Mouse (Mus musculus) frontal cortex, postnatal 36 days (tissue): ENCODE results near the gene Esm1.

Source experiments
- DNase-seq, 2 experiments: peaks; one replicate each; pipeline ENCODE4 v3.0.0; 2022; ENCODE audit warnings: low spot score in 2 of 2

The Esm1 gene

GRCm38 (mm10) chr13:113209624-113210023 is at the start of gene Esm1:
Gene Esm1 (plus strand): TSS chr13:113209659.
- DNase-seq: no peak

- DNase-seq: no peak
Observed at GRCm38 (mm10) chr13:113164252-113165005, 45.0 kb upstream of the Esm1 start.

DNA sequence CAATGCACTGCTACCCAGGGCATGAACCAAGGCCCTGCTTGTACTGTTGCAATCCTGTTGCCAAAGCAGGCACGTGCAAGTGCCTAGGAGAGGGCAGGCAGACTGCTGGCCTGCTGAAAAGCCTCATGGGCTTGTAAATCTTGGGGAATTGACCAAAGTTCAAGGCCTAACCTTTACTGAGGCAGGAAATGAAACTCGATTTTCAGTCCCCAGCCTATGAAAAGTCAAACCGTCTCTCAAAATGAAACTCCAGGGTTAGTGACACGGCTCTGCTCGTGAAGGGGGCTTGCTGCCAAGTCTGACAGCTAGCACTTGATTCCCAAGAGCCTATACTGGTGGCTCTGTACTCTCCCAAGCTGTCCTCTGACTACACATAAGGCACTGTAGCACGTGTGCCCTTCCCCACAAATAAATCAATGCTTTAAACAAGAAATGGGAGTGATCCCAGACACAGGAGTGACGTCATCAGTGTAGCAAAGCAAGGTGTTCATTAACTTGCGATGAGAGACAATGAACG is 41.4 kb upstream of the Esm1 start:
- DNase-seq: no peak

DNA sequence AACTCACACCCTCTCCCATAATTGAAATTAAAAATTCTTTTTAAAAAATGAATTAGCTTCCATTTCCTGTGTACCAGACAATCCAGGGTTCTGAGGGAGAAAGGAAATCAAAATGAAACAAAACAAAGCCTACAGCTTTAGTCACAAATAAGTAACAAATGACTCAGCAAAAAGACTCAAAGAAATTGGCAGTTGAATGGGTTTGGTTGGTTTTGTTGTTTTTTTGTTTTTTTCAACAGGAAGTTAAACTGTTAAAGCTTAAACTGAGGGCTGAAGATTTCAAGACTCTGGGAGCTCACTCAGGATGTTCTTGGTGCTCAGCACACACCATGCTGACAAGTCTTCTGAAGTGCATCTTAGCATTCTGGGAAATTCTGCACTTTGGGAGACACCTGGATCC is 39.2 kb upstream of the Esm1 start:
- no peak for DNase-seq

DNA sequence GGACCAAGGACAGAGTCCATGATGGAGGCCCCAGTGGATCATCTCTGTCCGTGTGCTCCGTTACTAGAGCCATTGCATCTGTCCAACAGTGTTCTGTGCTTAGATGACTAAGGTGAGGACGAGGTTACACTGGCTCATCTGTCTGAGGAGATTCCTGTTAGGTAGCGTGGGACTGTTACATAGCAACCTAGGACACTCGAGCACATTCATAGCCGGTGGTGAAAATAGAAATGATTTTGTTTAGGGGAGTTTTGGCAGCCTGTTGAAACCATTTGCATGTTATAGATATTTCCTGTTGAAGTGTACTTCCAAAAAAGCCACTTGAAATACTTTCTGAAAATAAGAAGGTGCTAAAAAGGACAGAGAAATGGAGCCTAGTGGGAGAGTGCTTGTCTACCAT is 35.3 kb upstream of the Esm1 start:
- DNase-seq: peak in 1 of 2 experiments; percentile 20

GRCm38 (mm10) chr13:113183310-113183709 is 26.1 kb upstream of the Esm1 start:
- DNase-seq: no peak

GRCm38 (mm10) chr13:113183720-113184119 is 25.7 kb upstream of the Esm1 start:
- no peak for DNase-seq

DNA sequence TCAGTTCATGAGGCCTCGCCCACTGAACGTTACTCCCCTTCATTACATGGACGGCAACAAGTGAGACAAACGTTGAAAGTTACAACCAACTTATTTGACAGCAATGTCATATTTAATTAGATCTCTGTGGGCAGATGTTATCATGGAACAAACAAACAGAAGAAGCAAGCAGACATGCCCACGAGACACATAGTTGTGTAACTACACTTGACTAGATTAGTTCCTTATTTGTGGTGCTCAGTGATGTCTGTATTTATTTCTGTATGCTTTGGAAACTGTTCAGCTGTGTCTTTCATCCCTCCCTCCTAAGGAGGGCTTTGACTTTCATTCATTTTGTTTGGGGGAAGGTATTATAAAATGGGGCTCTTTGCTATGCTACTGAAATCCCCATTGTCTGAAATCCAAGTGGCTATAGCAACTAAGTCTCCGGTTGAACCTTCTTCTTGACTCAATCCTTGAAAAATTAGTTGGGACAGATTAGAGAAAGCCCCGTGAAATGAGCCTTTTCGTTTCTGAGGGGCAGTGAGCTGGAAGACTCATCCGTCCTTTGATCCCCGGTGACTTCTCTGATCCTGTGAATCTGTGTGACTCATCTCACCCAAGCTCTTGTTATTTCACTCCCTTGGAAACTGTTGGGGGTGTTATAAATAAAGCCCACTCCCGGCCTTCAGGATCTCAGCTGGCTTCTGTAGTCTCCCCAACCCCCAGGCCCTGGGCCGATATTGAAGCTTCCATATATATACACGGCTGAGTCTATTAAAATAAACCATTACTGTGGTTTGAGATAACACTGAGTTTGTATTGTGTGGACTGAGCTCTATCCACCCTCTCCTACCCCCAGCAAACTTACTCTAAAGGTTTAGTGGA is 12.4 kb upstream of the Esm1 start:
- no peak for DNase-seq

GRCm38 (mm10) chr13:113197872-113198502 is 11.5 kb upstream of the Esm1 start:
- no peak for DNase-seq

GRCm38 (mm10) chr13:113199331-113199730 is 10.1 kb upstream of the Esm1 start:
- no peak for DNase-seq

- DNase-seq: no peak
Observed at GRCm38 (mm10) chr13:113200726-113201125, 8.7 kb upstream of the Esm1 start.

DNA sequence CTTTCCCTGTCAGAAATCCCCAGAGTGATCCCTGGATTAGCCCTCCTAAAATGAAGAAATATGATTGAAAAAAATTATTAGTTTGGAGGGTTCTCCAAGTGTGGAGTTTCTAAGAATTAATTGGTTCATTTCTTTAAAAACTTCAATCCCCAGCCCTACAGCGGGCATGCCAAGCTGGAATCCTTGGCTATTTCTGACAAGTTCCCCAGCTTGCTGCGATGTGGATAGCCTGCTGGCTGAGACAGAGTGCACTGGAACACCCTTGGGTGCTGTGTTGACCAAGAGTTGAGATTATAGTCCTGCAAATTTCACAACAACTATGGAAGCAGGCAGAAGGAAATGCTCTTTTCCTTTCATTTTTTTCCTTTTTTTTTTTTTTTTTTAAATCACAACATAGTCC is 7.8 kb upstream of the Esm1 start:
- no peak for DNase-seq

GRCm38 (mm10) chr13:113202184-113202583 is 7.3 kb upstream of the Esm1 start:
- no peak for DNase-seq

DNA sequence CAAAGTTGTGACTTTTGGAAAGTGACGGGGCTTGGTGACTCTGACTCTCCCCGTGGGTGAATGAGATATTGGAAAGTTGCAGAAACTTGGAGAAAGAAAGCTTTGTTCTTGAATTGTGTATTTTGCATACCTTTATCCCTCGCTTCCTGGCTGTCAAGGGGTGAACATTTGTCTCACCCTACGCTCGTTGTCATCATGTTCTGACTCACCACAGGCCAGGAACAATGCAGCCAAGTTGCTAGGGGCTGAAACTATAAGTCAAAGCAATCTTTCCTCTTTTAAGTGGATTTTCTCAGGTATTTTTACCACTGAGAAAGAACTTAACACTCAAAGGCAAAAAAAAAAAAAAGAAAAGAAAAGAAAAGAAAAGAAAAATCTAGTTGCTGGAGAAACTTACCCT is 6.3 kb upstream of the Esm1 start:
- DNase-seq: no peak

- DNase-seq: no peak
Observed at GRCm38 (mm10) chr13:113205346-113205745, 4.1 kb upstream of the Esm1 start.

DNA sequence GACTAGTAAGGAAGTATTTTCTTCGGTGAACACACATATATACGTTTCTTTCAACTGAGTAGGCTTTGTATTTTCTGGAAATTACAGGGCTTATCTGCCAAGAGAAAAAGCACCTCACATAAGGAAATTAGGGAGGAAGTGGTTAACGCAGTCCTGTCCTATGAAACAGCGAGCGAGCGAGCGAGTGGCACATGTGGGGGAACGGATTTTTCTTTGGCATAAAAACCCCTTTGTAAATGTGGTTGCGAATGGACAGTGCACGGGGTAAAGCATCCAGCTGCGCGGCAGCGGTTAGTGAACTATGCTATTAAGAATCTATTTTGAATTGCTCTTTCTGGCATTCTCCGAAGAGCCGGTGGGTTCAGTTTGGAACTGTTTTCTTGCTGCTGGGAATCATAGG is 1.9 kb downstream of the Esm1 start:
- no peak for DNase-seq

GRCm38 (mm10) chr13:113212401-113212800 is 2.9 kb downstream of the Esm1 start:
- DNase-seq: no peak

GRCm38 (mm10) chr13:113213865-113214264 is 4.4 kb downstream of the Esm1 start:
- no peak for DNase-seq

- DNase-seq: no peak
Observed at GRCm38 (mm10) chr13:113221851-113222250, 12.4 kb downstream of the Esm1 start.

GRCm38 (mm10) chr13:113224105-113224504 is 14.6 kb downstream of the Esm1 start:
- DNase-seq: peak; percentile 45 to 58

GRCm38 (mm10) chr13:113225811-113226210 is 16.4 kb downstream of the Esm1 start, which contains the start of gene Gzmk:
Gene Gzmk (minus strand): TSS chr13:113225908.
- DNase-seq: peak; percentile 26 to 61

DNA sequence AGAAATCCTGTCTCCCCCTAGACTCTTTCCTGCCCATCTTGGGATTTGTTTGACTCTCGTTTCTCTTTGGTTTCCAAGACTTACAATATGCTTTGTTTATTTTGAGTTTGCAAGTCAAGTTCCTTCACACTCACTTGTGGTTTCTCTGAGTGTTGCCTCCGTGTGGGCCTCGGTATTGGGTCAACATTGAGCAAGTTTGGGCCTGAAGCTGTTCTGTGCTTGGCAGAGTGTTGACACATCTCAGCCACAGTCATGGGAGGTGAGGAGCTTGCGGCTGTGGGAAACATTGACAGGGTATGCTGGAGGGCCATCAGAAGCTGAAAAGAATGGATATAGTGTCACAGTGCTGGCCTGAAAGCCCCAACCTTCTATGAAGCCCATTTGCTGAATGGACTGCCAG is 17.6 kb downstream of the Esm1 start:
- DNase-seq: no peak
